Mouse (Mus musculus) heart, postnatal 0 days (tissue): Measurements from ENCODE around the gene Hmces.

Experiments
- CTCF ChIP-seq: IDR thresholded peaks from 2 replicates; pipeline ENCODE4 v1.5.1; 2016; ENCODE audit warnings: antibody characterized with exemption, control low read depth, low read depth
- EP300 ChIP-seq: IDR thresholded peaks from 2 replicates; pipeline ENCODE4 v1.6.1; 2016; ENCODE audit warnings: antibody characterized with exemption, low read depth

GRCm38 (mm10) chr6:87893931-87894330 is 19.8 kb upstream of the Hmces start:
- TF ChIP-seq CTCF (no peak), EP300 (no peak)
